Mouse (Mus musculus) E14TG2a.4 (cell line): ENCODE data around the gene Ssu2.

Experiments
- CTCF ChIP-seq: conservative IDR thresholded peaks from 2 replicates; pipeline ENCODE4 v1.5.1; 2014; ENCODE audit warnings: low read length
- NANOG ChIP-seq: IDR thresholded peaks from 2 replicates; pipeline ENCODE4 v1.6.1; 2014; ENCODE audit warnings: borderline replicate concordance, low read length, mixed read lengths
- POU5F1 ChIP-seq: IDR thresholded peaks from 2 replicates; pipeline ENCODE4 v1.6.1; 2014; ENCODE audit warnings: low read length, borderline replicate concordance

DNA sequence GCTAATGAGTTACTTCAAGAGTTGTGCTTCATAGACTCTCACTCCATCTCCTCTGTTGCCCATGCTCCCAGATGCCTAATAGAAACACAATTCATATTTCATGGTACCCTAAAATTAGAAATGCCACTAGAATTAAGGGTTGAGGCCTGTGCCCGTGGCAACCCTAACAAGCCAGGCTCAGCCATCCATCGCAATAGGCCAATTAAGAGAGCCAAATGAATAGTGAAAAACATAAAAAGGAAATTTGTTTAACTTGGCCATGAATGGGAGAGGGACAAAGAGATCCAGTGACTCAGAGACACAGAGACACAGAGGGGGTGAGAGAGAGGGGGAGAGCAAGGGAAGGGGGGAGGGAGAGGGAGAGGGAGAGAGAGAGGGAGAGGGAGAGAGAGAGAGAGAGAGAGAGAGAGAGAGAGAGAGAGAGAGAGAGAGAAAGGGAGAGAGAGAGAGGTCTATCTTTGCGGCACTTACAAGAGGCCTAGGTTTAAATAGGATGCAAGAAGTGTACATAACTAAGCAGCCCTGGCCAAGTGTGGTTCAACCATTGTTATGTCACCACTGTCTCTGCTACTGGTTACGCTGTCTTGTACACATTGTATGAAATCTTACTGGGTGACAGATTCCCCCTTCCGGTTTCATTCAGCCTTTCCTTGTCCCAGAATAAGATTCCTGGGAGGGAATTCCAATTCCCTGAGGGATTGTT, 57.2 kb downstream of the Ssu2 start:
- TF ChIP-seq CTCF (no peak), POU5F1 (no peak), NANOG (no peak)
